ENCODE assay signal across 29 mouse cellular contexts in genomic region chr11:116646136-116646535, GRCm38 (mm10). TPM values are rescaled to one million over a fixed set of nuclear protein-coding genes. Genes with fewer than 3 reads are reported as not detected.
DNase-seq lines count a peak whose midpoint lies in the region; ATAC-seq lines count a peak whose summit lies in the region.
"Had no signal": no experiment of that assay in that cellular context is flagged by ENCODE, and none has a peak within 500 bp of the region (broad histone marks: within the 10 kb centered on the region; RNA-seq: fewer than 3 reads in every experiment).

No protein-coding gene starts in this region.

- no peak overlapping the region for H3K4me3 ChIP-seq in heart, embryonic 12.5 days
- no peak overlapping the region for H3K4me3 ChIP-seq in midbrain, embryonic 10.5 days
- no peak overlapping the region for H3K4me3 ChIP-seq in midbrain, embryonic 11.5 days (ENCODE audit: low read depth, low read length)
- H3K4me3 ChIP-seq: erythroblast, embryonic 14.5 days; forebrain, embryonic 12.5 days; left cerebral cortex, adult 2 months; liver, embryonic 12.5 days; midbrain, embryonic 13.5 days; neural tube, embryonic 13.5 days had no signal

- peak; percentile 52 for DNase-seq in cerebellum, adult 11-12 months
- DNase-seq in cerebellum, adult 18-20 months: no peak
- DNase-seq in heart, adult 11 months: peak; percentile 96
- DNase-seq in midbrain, embryonic 10.5 days (ENCODE audit: low spot score): no peak
- no peak for DNase-seq in midbrain, embryonic 11.5 days (ENCODE audit: low spot score, missing footprints)
- DNase-seq in left cerebral cortex, postnatal 25 days (ENCODE audit: low spot score in 2 of 2): no peak
- DNase-seq: adrenal gland, adult 8-10 months; cerebellum, postnatal 36 days; gastrocnemius, postnatal 25 days; heart, adult 18-20 months; heart, postnatal 14 days; kidney, adult 9 months; liver, postnatal 0 days; lung, postnatal 36 days; thymus, adult 2 months; thymus, postnatal 36 days had no signal

- ATAC-seq in heart, embryonic 12.5 days (ENCODE audit: insufficient number of reproducible peaks, low FRiP score): no peak
- ATAC-seq in midbrain, embryonic 11.5 days (ENCODE audit: low FRiP score): no peak
- ATAC-seq: CD4-positive, CD25-positive, alpha-beta regulatory T cell, adult 4 months; intestine, postnatal 0 days; liver, embryonic 12.5 days; liver, postnatal 0 days; midbrain, embryonic 13.5 days had no signal

- H3K9me3 ChIP-seq in heart, embryonic 12.5 days (replicated peaks): no peaks in the 10 kb centered on the region
- no peaks in the 10 kb centered on the region for H3K9me3 ChIP-seq in midbrain, embryonic 10.5 days (replicated peaks)
- no peaks in the 10 kb centered on the region for H3K9me3 ChIP-seq in midbrain, embryonic 11.5 days (ENCODE audit: control insufficient read depth, low read length)
- H3K9me3 ChIP-seq: forebrain, embryonic 12.5 days; liver, embryonic 12.5 days; midbrain, embryonic 13.5 days; neural tube, embryonic 13.5 days had no signal

- H3K4me1 ChIP-seq in heart, embryonic 12.5 days (replicated peaks): peaks cover 50% of the 10 kb centered on the region
- peaks cover 66% of the 10 kb centered on the region for H3K4me1 ChIP-seq in midbrain, embryonic 10.5 days
- H3K4me1 ChIP-seq in midbrain, embryonic 11.5 days (ENCODE audit: control insufficient read depth, insufficient read depth, low read length): peaks cover 11% of the 10 kb centered on the region

- 73% methylated on average over 11 of the region's 11 CpGs for WGBS in heart, embryonic 12.5 days
- WGBS in midbrain, embryonic 10.5 days: 69% methylated on average over 11 of the region's 11 CpGs
- 78% methylated on average over 11 of the region's 11 CpGs for WGBS in midbrain, embryonic 11.5 days

- H3K27ac ChIP-seq in heart, embryonic 12.5 days (ENCODE audit: poor library complexity, severe bottlenecking): no peak overlapping the region
- peak overlapping the region; percentile 15; the same call in 1 of the 2 replicates for H3K27ac ChIP-seq in midbrain, embryonic 10.5 days (replicated peaks)
- H3K27ac ChIP-seq in midbrain, embryonic 11.5 days (ENCODE audit: low read depth, low read length): no peak overlapping the region
- H3K27ac ChIP-seq: forebrain, embryonic 12.5 days; hindbrain, embryonic 14.5 days; left cerebral cortex, adult 2 months; midbrain, embryonic 13.5 days; neural tube, embryonic 13.5 days had no signal

- intact Hi-C loops in left cerebral cortex, postnatal 25 days (cut with DNase I): no loop called here

- no peak overlapping the region for H3K9ac ChIP-seq in heart, embryonic 12.5 days
- H3K9ac ChIP-seq in midbrain, embryonic 11.5 days (ENCODE audit: low read length): no peak overlapping the region
- H3K9ac ChIP-seq: forebrain, embryonic 12.5 days; hindbrain, embryonic 14.5 days; liver, postnatal 0 days; midbrain, embryonic 13.5 days; neural tube, embryonic 13.5 days had no signal

- no peak overlapping the region for H3K4me2 ChIP-seq in heart, embryonic 12.5 days
- no peak overlapping the region for H3K4me2 ChIP-seq in midbrain, embryonic 11.5 days
- H3K4me2 ChIP-seq: forebrain, embryonic 12.5 days; hindbrain, embryonic 14.5 days; midbrain, embryonic 13.5 days; neural tube, embryonic 13.5 days had no signal

- peaks cover 18% of the 10 kb centered on the region for H3K27me3 ChIP-seq in heart, embryonic 12.5 days (replicated peaks)
- H3K27me3 ChIP-seq in midbrain, embryonic 10.5 days (ENCODE audit: low read depth, poor library complexity, severe bottlenecking): peaks cover 75% of the 10 kb centered on the region
- peaks cover 4% of the 10 kb centered on the region; the same call in 1 of the 2 replicates for H3K27me3 ChIP-seq in midbrain, embryonic 11.5 days (ENCODE audit: control insufficient read depth, insufficient read depth, low read length)

- H3K36me3 ChIP-seq in heart, embryonic 12.5 days: no peaks in the 10 kb centered on the region
- no peaks in the 10 kb centered on the region for H3K36me3 ChIP-seq in midbrain, embryonic 10.5 days
- H3K36me3 ChIP-seq in midbrain, embryonic 11.5 days (ENCODE audit: control insufficient read depth, insufficient read depth, low read length): no peaks in the 10 kb centered on the region
- H3K36me3 ChIP-seq: forebrain, embryonic 12.5 days; liver, embryonic 12.5 days; midbrain, embryonic 13.5 days had no signal

RNA-seq across cellular contexts. Expression of gene Prcd, which starts 7.2 kb away (rescaled TPM):
- polyA plus RNA-seq in heart, embryonic 12.5 days (2016; fragmentation: Nextera tagmentation; extraction: Ambion mirVana): 0.73 TPM in 1 of 2 replicates, not detected in the other
- polyA plus RNA-seq in midbrain, embryonic 10.5 days (2016; fragmentation: Nextera tagmentation; extraction: Ambion mirVana): 0.65 and 0.77 TPM in 2 replicates
- polyA plus RNA-seq in midbrain, embryonic 11.5 days (2014; fragmentation: Nextera tagmentation; extraction: Ambion mirVana): 0.22 and 1.0 TPM in 2 replicates
- 1 to 10 TPM; 4.6 to 6.7 TPM for total RNA-seq in left cerebral cortex, postnatal 25 days (2021)
- total RNA-seq: megakaryocyte, adult 5-6 weeks had no signal
- polyA plus RNA-seq: CD4-positive, CD25-positive, alpha-beta regulatory T cell, adult 4 months; erythroblast, embryonic 14.5 days had no signal

RNA-seq across cellular contexts. Expression of gene Cygb, which starts 8.0 kb away (rescaled TPM):
- polyA plus RNA-seq in heart, embryonic 12.5 days (2016; fragmentation: Nextera tagmentation; extraction: Ambion mirVana): 1.3 and 1.4 TPM in 2 replicates
- polyA plus RNA-seq in midbrain, embryonic 10.5 days (2016; fragmentation: Nextera tagmentation; extraction: Ambion mirVana): 2.5 and 2.8 TPM in 2 replicates
- 1.7 and 2.1 TPM in 2 replicates for polyA plus RNA-seq in midbrain, embryonic 11.5 days (2014; fragmentation: Nextera tagmentation; extraction: Ambion mirVana)
- 10 to 100 TPM; 39.9 TPM for total RNA-seq in left cerebral cortex, postnatal 25 days (2021)
- total RNA-seq: megakaryocyte, adult 5-6 weeks had no signal
- polyA plus RNA-seq: CD4-positive, CD25-positive, alpha-beta regulatory T cell, adult 4 months had no signal

RNA-seq across cellular contexts. Expression of gene Rhbdf2, which starts 19.3 kb away (rescaled TPM):
- 7.5 and 8.1 TPM in 2 replicates for polyA plus RNA-seq in heart, embryonic 12.5 days (2016; fragmentation: Nextera tagmentation; extraction: Ambion mirVana)
- polyA plus RNA-seq in midbrain, embryonic 10.5 days (2016; fragmentation: Nextera tagmentation; extraction: Ambion mirVana): 2.5 and 3.3 TPM in 2 replicates
- polyA plus RNA-seq in midbrain, embryonic 11.5 days (2014; fragmentation: Nextera tagmentation; extraction: Ambion mirVana): 1.2 and 1.3 TPM in 2 replicates
- 1 to 10 TPM; 1.3 to 1.4 TPM for total RNA-seq in left cerebral cortex, postnatal 25 days (2021)

RNA-seq across cellular contexts. Expression of gene Aanat, which starts 59.9 kb away (rescaled TPM):
- not detected in 2 replicates for polyA plus RNA-seq in heart, embryonic 12.5 days (2016; fragmentation: Nextera tagmentation; extraction: Ambion mirVana)
- polyA plus RNA-seq in midbrain, embryonic 10.5 days (2016; fragmentation: Nextera tagmentation; extraction: Ambion mirVana): not detected in 2 replicates
- polyA plus RNA-seq in midbrain, embryonic 11.5 days (2014; fragmentation: Nextera tagmentation; extraction: Ambion mirVana): not detected in 2 replicates
- total RNA-seq in left cerebral cortex, postnatal 25 days (2021): 1 to 10 TPM in 1 of 2 experiments, under 1 TPM in 1; 0.64 to 1.5 TPM
- total RNA-seq: adrenal gland, adult 8-10 months; gastrocnemius, postnatal 25 days; heart, adult 18-20 months; heart, postnatal 14 days; megakaryocyte, adult 5-6 weeks had no signal
- polyA plus RNA-seq: CD4-positive, CD25-positive, alpha-beta regulatory T cell, adult 4 months; embryonic facial prominence, embryonic 14.5 days; erythroblast, embryonic 14.5 days; intestine, postnatal 0 days; liver, embryonic 12.5 days; liver, postnatal 0 days; lung, embryonic 16.5 days; thymus, adult 2 months had no signal

Comparison
In these comparisons a context has a peak if more than half of its experiments do, and no peak if none do; other contexts are left out.
1. DNase-seq: peak in cerebellum, adult 11-12 months (single experiment) and heart, adult 11 months (single experiment); none in cerebellum, adult 18-20 months (0 of 2), midbrain, embryonic 10.5 days (single experiment), midbrain, embryonic 11.5 days (single experiment) and left cerebral cortex, postnatal 25 days (0 of 2).